Mouse (Mus musculus) left cerebral cortex, adult 2 months (tissue): Measurements from ENCODE around the gene Prm1. TPM values are rescaled to one million over a fixed set of nuclear protein-coding genes. Genes with fewer than 3 reads are reported as not detected.
A peak's percentile ranks its signal among the peaks of the same experiment; 100 is the strongest.

Source experiments
- DNase-seq, 2 experiments: peaks; one replicate each; pipeline ENCODE4 v3.0.0; 2021 to 2022; ENCODE audit warnings: low spot score in 2 of 2, mixed read lengths in 1 of 2; ENCODE audit errors: extremely low spot score in 1 of 2
- H3K27ac ChIP-seq: fragments of 200-600 bp; 2 replicates; pipeline ENCODE4 v1.8.1; 2022
- H3K4me3 ChIP-seq: fragments of 200-600 bp; 2 replicates; pipeline ENCODE4 v1.8.1; 2022
- CTCF ChIP-seq: fragments of 200-600 bp; IDR thresholded peaks from 2 replicates; pipeline ENCODE4 v1.8.1; 2022; ENCODE audit warnings: antibody characterized with exemption, mild to moderate bottlenecking, moderate library complexity
- intact Hi-C: fragments of 180-260 bp; cut with DNase I; formaldehyde crosslinking; loops from one replicate; pipeline ENCODE4 v1.15.1; 2025
- total RNA-seq, 2 experiments: library from RNA; stranded (reverse); gene quantifications; 2 replicates each; pipeline ENCODE4 v1.2.3; 2021

The Prm1 gene
- total RNA-seq, 2 experiments from 2014 or later, result not detected

DNA sequence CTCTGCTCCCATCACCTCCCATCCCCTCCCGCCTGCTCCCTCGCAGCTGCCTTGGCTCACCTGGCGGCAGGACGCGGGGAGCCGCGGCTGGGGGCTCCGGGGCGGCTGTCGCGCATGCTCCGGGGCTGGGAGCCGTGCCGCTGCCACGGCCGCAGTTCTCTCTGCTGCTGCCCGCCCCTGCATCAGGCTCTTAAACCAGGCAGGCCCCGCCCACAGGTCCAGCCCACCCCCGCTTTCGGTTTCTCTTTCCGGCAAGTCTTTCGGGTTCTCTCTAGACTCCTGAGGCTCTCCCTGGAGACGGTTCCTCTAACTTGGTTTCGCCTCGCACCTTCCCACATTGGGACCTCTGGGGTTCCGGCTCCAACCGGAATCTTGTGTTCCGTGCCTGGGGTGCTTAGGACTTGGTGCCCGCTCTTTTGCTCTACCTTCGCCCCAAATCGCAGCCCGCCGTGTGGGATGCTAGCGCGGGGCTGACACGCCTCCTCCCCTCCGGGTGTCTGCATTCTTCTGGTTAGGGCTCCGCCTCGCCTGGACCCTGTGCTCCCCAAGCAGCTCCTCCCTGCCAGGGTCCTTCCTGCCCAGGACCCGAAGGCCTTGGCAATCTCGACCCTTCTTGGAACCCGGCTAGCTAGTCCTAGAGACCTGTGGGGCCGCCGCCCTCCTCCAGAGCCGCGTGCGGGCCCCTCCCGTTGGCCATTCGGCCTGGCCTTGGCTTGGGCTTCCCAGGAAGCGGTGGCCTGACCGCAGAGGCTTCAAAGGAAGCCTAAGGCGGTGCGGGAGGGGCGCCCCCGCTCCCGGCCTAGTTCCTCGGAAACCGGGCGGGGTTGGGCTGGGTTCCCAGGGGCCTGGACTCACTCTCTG is 20.0 kb downstream of the Prm1 start, which contains the start of gene Socs1:
Gene Socs1 (minus strand): TSS at position 166 of the 861 bp plus-strand sequence.
- H3K4me3 ChIP-seq, result peak within 1 kb of the TSS; percentile 77
- TF ChIP-seq CTCF, result peak; percentile 21; the same call in 1 of the 2 replicates
- H3K27ac ChIP-seq, result peak within 1 kb of the TSS; percentile 97
- intact Hi-C loops, result loop anchor here (1.0 to 5.0 kb wide), 5 partner anchors 49 to 218 kb away; partner anchors contain the start of gene Rmi2
- peak; percentile 77 to 78 for DNase-seq

DNA sequence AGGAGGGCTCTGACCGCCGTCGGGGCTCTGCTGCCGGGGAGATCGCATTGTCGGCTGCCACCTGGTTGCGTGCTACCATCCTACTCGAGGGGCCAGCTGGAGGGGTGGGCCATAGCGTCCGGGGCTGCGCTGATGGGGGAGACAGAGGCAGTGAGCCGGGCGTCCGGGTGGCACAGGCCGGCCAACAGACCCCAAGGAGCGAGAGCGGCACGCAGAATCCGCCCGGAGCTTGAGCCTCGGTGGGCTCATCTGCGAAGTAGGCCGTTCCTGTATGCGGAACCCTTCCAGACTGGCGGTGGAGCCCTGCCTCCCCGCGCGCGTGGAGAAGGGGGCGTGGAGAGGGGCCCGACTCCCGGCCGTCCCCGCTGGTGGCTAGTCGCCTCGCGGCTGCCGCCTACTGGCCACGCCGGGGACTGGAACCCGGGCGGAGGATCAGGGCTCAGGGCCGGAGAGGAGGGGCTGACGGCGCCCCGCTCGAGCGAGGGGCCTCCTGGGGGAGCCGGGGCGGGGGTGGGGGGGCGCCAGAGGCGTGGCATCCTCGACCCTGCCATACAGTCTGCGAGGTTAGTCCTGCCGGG is 20.8 kb downstream of the Prm1 start:
- peak overlapping the region; percentile 77 for H3K4me3 ChIP-seq
- intact Hi-C loops, result loop anchor here (2.0 to 5.0 kb wide), 3 partner anchors 62 to 144 kb away; no protein-coding TSS in a partner anchor
- DNase-seq, result peak; percentile 85 to 90
- peak overlapping the region; percentile 97 for H3K27ac ChIP-seq
- peak; percentile 87 for TF ChIP-seq CTCF

DNA sequence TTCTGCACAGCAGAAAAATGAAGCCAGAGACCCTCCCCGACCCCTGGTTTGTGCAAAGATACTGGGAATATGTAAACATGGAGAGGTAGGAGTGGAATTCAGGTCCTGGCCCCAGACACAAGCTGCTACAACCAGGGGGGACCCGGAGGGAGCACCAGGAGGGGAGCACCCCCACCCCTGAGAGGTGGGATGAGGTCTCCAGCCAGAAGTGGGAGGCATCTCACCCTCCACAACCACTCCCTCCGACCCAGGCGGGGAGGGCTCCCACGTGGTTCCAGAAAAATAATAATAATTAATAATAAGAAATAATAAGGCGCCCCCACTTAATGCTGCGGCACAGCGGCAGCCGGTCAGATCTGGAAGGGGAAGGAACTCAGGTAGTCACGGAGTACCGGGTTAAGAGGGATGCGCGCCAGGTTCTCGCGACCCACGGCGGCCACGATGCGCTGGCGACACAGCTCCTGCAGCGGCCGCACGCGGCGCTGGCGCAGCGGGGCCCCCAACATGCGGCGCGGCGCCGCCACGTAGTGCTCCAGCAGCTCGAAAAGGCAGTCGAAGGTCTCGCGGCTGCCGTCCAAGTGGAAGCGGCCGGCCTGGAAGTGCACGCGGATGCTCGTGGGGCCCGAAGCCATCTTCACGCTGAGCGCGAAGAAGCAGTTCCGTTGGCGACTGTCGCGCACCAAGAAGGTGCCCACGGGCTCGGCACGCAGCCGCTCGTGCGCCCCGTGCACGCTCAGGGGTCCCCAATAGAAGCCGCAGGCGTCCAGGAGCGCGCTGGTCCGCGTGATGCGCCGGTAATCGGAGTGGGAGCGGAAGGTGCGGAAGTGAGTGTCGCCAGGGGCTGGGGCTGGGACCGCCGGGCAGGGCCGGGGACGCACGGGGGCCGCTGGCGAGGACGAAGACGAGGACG is 21.5 kb downstream of the Prm1 start:
- Histone ChIP-seq H3K4me3 (peak overlapping the region; percentile 77), H3K27ac (peak overlapping the region; percentile 97)
- intact Hi-C loops, result loop anchor here (2.0 kb wide), 2 partner anchors 63 to 143 kb away; no protein-coding TSS in a partner anchor
- peak; percentile 19 for TF ChIP-seq CTCF
- DNase-seq, result peak; percentile 36 to 37

DNA sequence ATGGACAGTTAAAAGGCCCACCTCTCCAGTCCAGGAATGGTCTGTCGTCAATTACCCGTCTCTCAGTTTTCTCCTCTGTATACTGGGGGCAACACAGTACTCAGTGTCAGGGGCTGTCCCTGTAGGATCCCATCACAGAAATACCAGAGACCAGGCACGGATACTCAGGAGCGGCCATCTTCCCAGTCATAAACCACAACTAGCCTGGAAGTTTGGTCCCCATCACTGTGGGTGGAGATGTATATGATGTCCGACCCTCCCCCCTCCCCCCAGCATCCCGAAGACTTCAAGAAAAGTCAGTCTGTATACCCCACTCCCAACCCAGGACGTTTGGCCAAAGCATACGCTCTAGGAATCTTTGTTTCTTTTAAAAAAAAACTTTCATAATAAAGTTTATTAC is 22.2 kb downstream of the Prm1 start:
- DNase-seq, result no peak
- TF ChIP-seq CTCF, result no peak
- Histone ChIP-seq H3K4me3 (no peak overlapping the region), H3K27ac (no peak overlapping the region)
- intact Hi-C loops, result no loop called here

DNA sequence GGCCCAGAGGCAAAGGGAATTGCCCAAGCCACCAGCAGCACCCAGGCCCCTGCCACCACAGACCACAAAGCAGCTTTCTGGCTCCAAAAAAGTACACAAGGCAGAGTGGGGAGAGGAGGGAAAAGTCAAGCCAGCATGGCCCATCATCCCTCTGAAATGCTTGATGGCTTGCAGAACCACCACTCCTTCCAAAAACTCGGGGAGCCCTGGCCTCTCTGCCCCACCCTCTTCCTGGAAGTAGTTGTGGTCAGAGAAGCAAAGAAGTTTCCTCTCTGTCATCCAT is 22.5 kb downstream of the Prm1 start:
- DNase-seq, result no peak
- intact Hi-C loops, result no loop called here
- TF ChIP-seq CTCF, result no peak
- H3K27ac ChIP-seq, result no peak overlapping the region
- no peak overlapping the region for H3K4me3 ChIP-seq

DNA sequence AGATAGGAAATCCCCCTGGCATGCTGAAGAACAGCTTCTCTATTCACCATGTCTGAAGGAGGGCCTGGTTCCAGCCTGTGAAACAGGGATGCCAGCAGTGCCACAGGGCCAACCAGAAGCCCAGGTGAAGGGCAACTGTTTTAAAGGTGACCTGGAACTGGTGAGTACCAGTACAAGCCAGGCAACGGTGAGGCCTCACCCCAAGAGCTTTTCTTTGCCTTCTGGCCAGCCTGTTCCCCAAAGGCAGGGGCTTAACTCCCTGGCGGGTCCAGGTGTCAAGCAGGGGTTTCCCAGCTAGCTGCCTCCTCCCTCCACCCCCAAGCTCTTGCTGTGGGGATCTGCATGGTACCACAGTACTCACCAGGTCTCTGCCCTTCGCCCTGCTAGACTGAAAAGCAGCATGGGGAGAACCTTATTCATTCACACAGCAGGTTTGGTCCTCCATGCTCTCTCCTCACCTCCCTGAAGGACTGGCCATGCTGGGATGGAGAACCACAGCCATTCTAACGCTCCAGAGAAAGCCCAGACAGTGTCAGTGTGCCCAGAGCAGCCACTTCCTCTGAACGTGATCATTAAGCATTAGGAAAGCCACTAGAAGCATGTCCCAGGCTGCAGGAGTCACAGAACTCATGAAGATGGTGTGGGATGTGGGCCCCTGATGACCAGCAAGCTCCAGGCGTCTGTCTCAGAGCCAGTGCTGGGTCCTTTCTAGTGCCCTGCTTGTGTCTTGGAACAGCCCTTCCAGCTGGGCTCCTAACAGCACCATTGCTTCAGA is 23.1 kb downstream of the Prm1 start:
- DNase-seq, result no peak
- TF ChIP-seq CTCF, result no peak
- intact Hi-C loops, result no loop called here
- no peak overlapping the region for H3K27ac ChIP-seq
- H3K4me3 ChIP-seq, result no peak overlapping the region

DNA sequence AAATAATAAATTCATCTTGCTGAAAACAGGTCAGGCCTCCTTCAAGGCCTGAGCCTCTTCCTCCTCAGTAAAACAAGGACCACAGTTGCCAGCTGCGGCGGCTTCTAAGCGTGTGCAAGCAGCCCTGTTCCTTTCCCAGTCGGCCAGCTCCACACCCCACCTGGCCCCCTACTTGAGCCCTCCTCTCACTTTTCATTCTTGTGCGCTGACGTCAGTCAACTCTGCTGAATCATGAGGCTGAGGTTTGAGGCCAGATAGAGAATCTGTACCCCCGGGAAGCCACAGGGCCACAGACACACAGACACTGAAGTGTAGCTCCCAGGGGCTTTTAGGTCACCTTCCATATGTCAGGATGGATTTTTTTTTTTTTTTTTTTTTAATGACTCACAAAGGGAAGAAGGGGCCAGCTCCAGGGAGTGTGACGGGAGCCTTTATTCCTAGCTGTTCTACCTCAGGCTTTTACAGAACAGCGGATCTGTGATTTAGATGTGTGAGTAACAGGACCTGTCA is 23.7 kb downstream of the Prm1 start:
- intact Hi-C loops, result no loop called here
- Histone ChIP-seq H3K4me3 (no peak overlapping the region), H3K27ac (no peak overlapping the region)
- TF ChIP-seq CTCF, result no peak
- DNase-seq, result no peak

DNA sequence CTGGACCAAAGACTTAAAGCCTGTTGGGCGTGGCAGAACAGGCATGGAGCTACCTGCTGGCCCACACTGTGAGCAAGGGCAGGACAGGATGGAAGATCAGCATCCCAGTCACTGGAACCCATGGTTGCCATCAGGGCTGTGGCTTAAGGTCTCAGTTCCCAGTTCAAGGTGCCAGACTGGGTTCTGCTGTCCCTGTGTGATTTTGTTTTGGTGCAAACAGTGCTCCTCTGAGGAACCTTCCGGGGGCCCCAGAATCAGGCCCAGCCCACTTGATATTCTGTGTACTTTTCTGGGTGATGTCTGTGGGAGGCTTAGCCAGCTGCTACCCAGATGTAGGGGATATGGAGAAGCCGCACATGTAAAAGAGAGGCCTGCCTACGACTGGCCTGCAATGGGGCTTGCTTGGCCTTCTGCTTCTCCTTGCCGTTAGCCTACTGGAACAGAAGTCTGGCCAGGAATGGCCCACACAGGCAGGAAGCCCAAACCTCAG is 25.0 kb downstream of the Prm1 start:
- Histone ChIP-seq H3K4me3 (no peak overlapping the region), H3K27ac (no peak overlapping the region)
- intact Hi-C loops, result no loop called here
- DNase-seq, result no peak
- no peak for TF ChIP-seq CTCF

DNA sequence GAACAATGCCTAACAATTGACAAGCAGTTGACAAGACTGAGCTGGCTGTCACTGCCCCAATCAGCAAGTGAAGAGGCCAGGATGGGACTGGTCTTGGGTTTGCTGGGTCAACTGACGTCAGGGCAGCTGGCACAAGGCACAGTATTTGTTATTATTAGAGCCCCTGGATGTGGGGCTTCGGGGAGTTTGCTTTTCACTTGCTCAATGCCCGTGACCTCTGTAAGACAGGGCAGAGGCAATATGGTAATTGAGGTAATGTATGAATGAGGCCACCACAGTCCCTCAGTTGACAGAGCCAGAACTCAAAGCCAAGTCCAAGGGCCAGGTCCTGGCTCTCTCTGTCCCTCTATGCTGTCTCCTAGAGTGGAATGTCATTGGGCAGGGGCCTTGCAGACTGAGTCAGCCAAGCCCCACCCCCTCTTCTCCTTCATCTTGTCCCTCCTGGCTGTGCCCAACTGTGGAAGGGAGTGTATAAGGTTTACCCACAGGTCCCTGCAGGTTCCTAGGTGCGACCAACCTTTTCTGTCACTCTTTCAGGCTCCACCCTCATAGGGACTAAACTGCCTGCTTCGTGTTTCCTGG is 28.0 kb downstream of the Prm1 start:
- no peak overlapping the region for H3K27ac ChIP-seq
- intact Hi-C loops, result no loop called here
- no peak overlapping the region for H3K4me3 ChIP-seq
- no peak for TF ChIP-seq CTCF
- no peak for DNase-seq

DNA sequence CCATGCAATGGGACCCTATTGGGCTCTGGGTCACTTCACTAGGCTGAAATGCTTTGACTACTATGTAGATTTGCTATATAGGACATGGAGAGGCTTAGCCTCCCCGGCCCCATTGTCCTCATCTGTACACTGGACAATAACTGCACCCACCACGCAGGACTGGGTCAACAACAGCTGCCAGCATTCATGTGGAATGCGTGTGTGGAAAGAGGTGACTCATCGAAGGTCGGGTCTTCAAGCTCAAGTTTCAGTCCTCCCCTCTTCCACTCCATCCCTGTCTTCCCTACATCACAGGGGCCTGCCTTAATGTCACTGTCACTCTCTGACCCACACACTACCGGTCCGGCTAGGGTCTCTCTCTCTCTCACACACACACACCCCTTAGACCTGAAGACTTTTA is 29.3 kb downstream of the Prm1 start:
- Histone ChIP-seq H3K27ac (no peak overlapping the region), H3K4me3 (no peak overlapping the region)
- no peak for DNase-seq
- no peak for TF ChIP-seq CTCF
- intact Hi-C loops, result no loop called here
